Mouse (Mus musculus): ENCODE measurements around the gene Phc1.

The Phc1 gene

GRCm38 (mm10) chr6:122276565-122276964 lies 63.8 kb downstream of the Phc1 start:
- in situ Hi-C loops (cut with MboI; ENCODE audit: low pct_unique_long_range_greater_than_20kb in 1 of 2, low sequenced_read_pairs in 2 of 2, unreplicated experiment in 1 of 2), result no loop called here

DNA sequence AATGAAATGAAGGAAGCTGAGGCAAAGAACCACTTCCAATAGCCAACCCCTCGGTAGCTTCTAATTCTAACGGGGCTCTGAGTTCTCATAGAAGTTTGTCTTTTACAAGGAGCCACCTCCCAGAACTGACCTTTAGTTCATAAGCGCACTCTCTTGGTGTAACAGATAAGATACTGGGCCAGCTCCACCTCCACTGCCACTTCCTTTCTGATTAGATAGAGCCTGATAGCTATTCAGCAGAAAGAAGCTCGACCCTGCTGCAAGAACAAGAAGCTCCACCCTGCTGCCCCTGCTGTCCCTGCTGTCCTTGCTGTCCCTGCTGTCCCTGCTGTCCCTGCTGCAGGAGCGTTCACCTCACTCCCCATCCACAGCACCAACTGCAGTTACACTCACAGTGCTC lies 65.8 kb downstream of the Phc1 start:
- in situ Hi-C loops (cut with MboI; ENCODE audit: low pct_unique_long_range_greater_than_20kb in 1 of 2, low sequenced_read_pairs in 2 of 2, unreplicated experiment in 1 of 2), result no loop called here

- in situ Hi-C loops (cut with MboI; ENCODE audit: low pct_unique_long_range_greater_than_20kb in 1 of 2, low sequenced_read_pairs in 2 of 2, unreplicated experiment in 1 of 2), result no loop called here
Observed at GRCm38 (mm10) chr6:122270152-122270551, 70.2 kb downstream of the Phc1 start.

- in situ Hi-C loops (cut with MboI; ENCODE audit: low pct_unique_long_range_greater_than_20kb in 1 of 2, low sequenced_read_pairs in 2 of 2, unreplicated experiment in 1 of 2), result no loop called here
Observed at GRCm38 (mm10) chr6:122269170-122269569, 71.2 kb downstream of the Phc1 start.

- in situ Hi-C loops (cut with MboI; ENCODE audit: low pct_unique_long_range_greater_than_20kb in 1 of 2, low sequenced_read_pairs in 2 of 2, unreplicated experiment in 1 of 2), result no loop called here
Observed at GRCm38 (mm10) chr6:122268561-122268960, 71.8 kb downstream of the Phc1 start.

Measured in mouse embryonic stem cell (cell line).